7 mouse cellular contexts compared by ENCODE assay signal in genomic region chr1:132312703-132313102, GRCm38 (mm10). TPM values are rescaled to one million over a fixed set of nuclear protein-coding genes. Genes with fewer than 3 reads are reported as not detected.
DNase-seq lines count a peak whose midpoint lies in the region; ATAC-seq lines count a peak whose summit lies in the region.

No protein-coding gene starts in this region.

- H3K9me3 ChIP-seq in embryonic facial prominence, embryonic 11.5 days (replicated peaks; ENCODE audit: control insufficient read depth, low read length) = no peaks in the 10 kb centered on the region
- H3K9me3 ChIP-seq in liver, embryonic 13.5 days (replicated peaks) = no peaks in the 10 kb centered on the region
- H3K9me3 ChIP-seq in neural tube, embryonic 13.5 days = no peaks in the 10 kb centered on the region

- no peak overlapping the region for H3K4me2 ChIP-seq in embryonic facial prominence, embryonic 11.5 days (ENCODE audit: low read depth, low read length)
- no peak overlapping the region for H3K4me2 ChIP-seq in liver, embryonic 13.5 days
- H3K4me2 ChIP-seq in neural tube, embryonic 13.5 days = no peak overlapping the region

- H3K9ac ChIP-seq in embryonic facial prominence, embryonic 11.5 days (replicated peaks; ENCODE audit: low read length) = no peak overlapping the region
- no peak overlapping the region for H3K9ac ChIP-seq in liver, embryonic 13.5 days
- H3K9ac ChIP-seq in neural tube, embryonic 13.5 days = no peak overlapping the region

- H3K4me3 ChIP-seq in embryonic facial prominence, embryonic 11.5 days (ENCODE audit: low read depth, low read length) = no peak overlapping the region
- H3K4me3 ChIP-seq in liver, embryonic 13.5 days (replicated peaks) = no peak overlapping the region
- H3K4me3 ChIP-seq in neural tube, embryonic 13.5 days = no peak overlapping the region

- H3K36me3 ChIP-seq in embryonic facial prominence, embryonic 11.5 days (replicated peaks; ENCODE audit: control insufficient read depth, insufficient read depth, low read depth, low read length) = no peaks in the 10 kb centered on the region
- H3K36me3 ChIP-seq in liver, embryonic 13.5 days = no peaks in the 10 kb centered on the region
- H3K36me3 ChIP-seq in neural tube, embryonic 13.5 days = no peaks in the 10 kb centered on the region

- WGBS in embryonic facial prominence, embryonic 11.5 days = 71% methylated on average over 3 of the region's 3 CpGs
- WGBS in liver, embryonic 13.5 days (ENCODE audit: insufficient replicate concordance) = 45% methylated on average over 3 of the region's 3 CpGs
- WGBS in neural tube, embryonic 13.5 days = 67% methylated on average over 3 of the region's 3 CpGs

- ATAC-seq in embryonic facial prominence, embryonic 11.5 days (replicated peaks; ENCODE audit: insufficient number of reproducible peaks, low FRiP score, low TSS enrichment, low read depth) = no peak
- ATAC-seq in inflammation-experienced regulatory T-cells, adult 6 months = peak; percentile 42
- ATAC-seq in liver, embryonic 13.5 days (ENCODE audit: low read depth) = 0 out of 2 replicates have a peak, but pooled peaks have one; percentile 17
- ATAC-seq in neural tube, embryonic 13.5 days (ENCODE audit: low read depth) = 0 out of 2 replicates have a peak, but pooled peaks have one; percentile 7

- no peak overlapping the region for H3K27ac ChIP-seq in embryonic facial prominence, embryonic 11.5 days (replicated peaks; ENCODE audit: low read depth, low read length)
- no peak overlapping the region for H3K27ac ChIP-seq in liver, embryonic 13.5 days
- no peak overlapping the region for H3K27ac ChIP-seq in neural tube, embryonic 13.5 days (replicated peaks)

- H3K4me1 ChIP-seq in embryonic facial prominence, embryonic 11.5 days (ENCODE audit: control insufficient read depth, insufficient read depth, low read length) = no peaks in the 10 kb centered on the region
- H3K4me1 ChIP-seq in liver, embryonic 13.5 days (replicated peaks) = peaks cover 29% of the 10 kb centered on the region
- peaks cover 29% of the 10 kb centered on the region for H3K4me1 ChIP-seq in neural tube, embryonic 13.5 days (replicated peaks)

- DNase-seq in right cerebral cortex, adult 18-20 months = peak; percentile 48
- no peak for DNase-seq in right cerebral cortex, postnatal 25 days
- peak; percentile 78 for DNase-seq in ZHBTc4 (ENCODE audit: low read depth, low spot score)
- peak; percentile 76 for DNase-seq in embryonic facial prominence, embryonic 11.5 days (ENCODE audit: low spot score)
- DNase-seq in liver, embryonic 13.5 days = peak; percentile 24

- peaks cover 2% of the 10 kb centered on the region; the same call in 1 of the 2 replicates for H3K27me3 ChIP-seq in embryonic facial prominence, embryonic 11.5 days (ENCODE audit: control insufficient read depth, insufficient read depth, low read length)
- peaks cover 73% of the 10 kb centered on the region for H3K27me3 ChIP-seq in liver, embryonic 13.5 days
- H3K27me3 ChIP-seq in neural tube, embryonic 13.5 days = peaks cover 9% of the 10 kb centered on the region

RNA-seq across cellular contexts. Expression of gene Nuak2, which starts 3.2 kb away (rescaled TPM):
- 9.1 and 10.8 TPM in 2 replicates for polyA plus RNA-seq in embryonic facial prominence, embryonic 11.5 days (2014; fragmentation: Nextera tagmentation; extraction: Ambion mirVana)
- 1 to 10 TPM; 2.2 to 3.0 (median 2.6) TPM for polyA plus RNA-seq in inflammation-experienced regulatory T-cells, adult 6 months (2017; shearing (Covaris generic))
- 1.6 and 1.8 TPM in 2 replicates for polyA plus RNA-seq in liver, embryonic 13.5 days (2015; fragmentation: Nextera tagmentation; extraction: Ambion mirVana)
- polyA plus RNA-seq in neural tube, embryonic 13.5 days (2015; fragmentation: Nextera tagmentation; extraction: Ambion mirVana) = 9.0 and 10.5 TPM in 2 replicates

RNA-seq across cellular contexts. Expression of gene Klhdc8a, which starts 14.3 kb away (rescaled TPM):
- polyA plus RNA-seq in embryonic facial prominence, embryonic 11.5 days (2014; fragmentation: Nextera tagmentation; extraction: Ambion mirVana) = 0.66 and 0.68 TPM in 2 replicates
- polyA plus RNA-seq in inflammation-experienced regulatory T-cells, adult 6 months (2017; shearing (Covaris generic)) = not detected
- 0.03 and 0.06 TPM in 2 replicates for polyA plus RNA-seq in liver, embryonic 13.5 days (2015; fragmentation: Nextera tagmentation; extraction: Ambion mirVana)
- polyA plus RNA-seq in neural tube, embryonic 13.5 days (2015; fragmentation: Nextera tagmentation; extraction: Ambion mirVana) = 4.6 and 6.1 TPM in 2 replicates
